Mouse (Mus musculus): ENCODE measurements around the gene Hip1. TPM values are rescaled to one million over a fixed set of nuclear protein-coding genes. Genes with fewer than 3 reads are reported as not detected.

Gene Hip1
- total and polyA plus RNA-seq, 2 experiments from 2014 or later = 26.9 to 110 TPM

- 95% methylated on average over 6 of the region's 6 CpGs for WGBS
- H3K4me2 ChIP-seq (ENCODE audit: low read depth, low read length) = no peak overlapping the region
- no peaks in the 10 kb centered on the region for H3K4me1 ChIP-seq (ENCODE audit: insufficient read depth, low read length)
- DNase-seq (ENCODE audit: low spot score) = no peak
- no peaks in the 10 kb centered on the region for H3K9me3 ChIP-seq (ENCODE audit: low read length)
- TF ChIP-seq CTCF (IDR thresholded peaks at IDR 0.05; ENCODE audit: low read depth) = no peak
- H3K27me3 ChIP-seq (ENCODE audit: insufficient read depth, low read length) = no peaks in the 10 kb centered on the region
- H3K9ac ChIP-seq (replicated peaks; ENCODE audit: low read length) = no peak overlapping the region
- ATAC-seq = no peak
- no peaks in the 10 kb centered on the region for H3K36me3 ChIP-seq (ENCODE audit: insufficient read depth, low read length)
- no peak overlapping the region for H3K27ac ChIP-seq
- no peak overlapping the region for H3K4me3 ChIP-seq (ENCODE audit: low read length)
These were observed 76.6 kb downstream of the Hip1 start for GRCm38 (mm10) chr5:135468280-135468679.

DNA sequence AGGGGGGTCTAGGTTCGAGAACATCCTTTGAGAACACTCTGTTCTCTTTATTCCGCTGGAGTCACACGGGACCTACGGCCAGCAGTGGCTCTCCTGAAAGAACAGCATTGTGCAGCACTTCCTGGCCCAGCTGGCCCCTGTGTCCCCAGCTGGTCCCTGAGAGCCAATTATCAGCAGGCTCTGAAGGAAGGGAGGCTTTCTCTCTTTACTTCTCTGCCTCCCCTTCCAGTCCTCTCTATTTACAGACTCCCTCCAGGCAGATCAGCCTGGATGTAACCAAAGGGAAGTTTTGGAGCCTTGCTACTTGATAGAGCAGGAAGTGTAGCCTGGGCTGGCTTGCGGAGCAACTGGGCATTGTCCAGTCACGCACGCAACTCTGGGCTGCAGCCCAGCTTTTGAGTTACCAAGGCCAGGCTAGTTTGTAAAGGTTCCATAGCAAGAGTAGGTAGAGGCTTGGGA is 79.1 kb downstream of the Hip1 start:
- Histone ChIP-seq H3K4me1 (ENCODE audit: insufficient read depth, low read length) (no peaks in the 10 kb centered on the region), H3K36me3 (ENCODE audit: insufficient read depth, low read length) (no peaks in the 10 kb centered on the region), H3K9ac (replicated peaks; ENCODE audit: low read length) (0 out of 2 replicates have a peak overlapping the region, but pooled peaks have one; percentile 22), H3K27me3 (ENCODE audit: insufficient read depth, low read length) (no peaks in the 10 kb centered on the region), H3K4me2 (ENCODE audit: low read depth, low read length) (0 out of 2 replicates have a peak overlapping the region, but pooled peaks have one; percentile 5), H3K9me3 (ENCODE audit: low read length) (no peaks in the 10 kb centered on the region), H3K27ac (peak overlapping the region; percentile 78), H3K4me3 (ENCODE audit: low read length) (no peak overlapping the region)
- no peak for TF ChIP-seq CTCF (IDR thresholded peaks at IDR 0.05; ENCODE audit: low read depth)
- peak; percentile 92 for ATAC-seq
- WGBS = 26% methylated on average over 7 of the region's 7 CpGs
- DNase-seq (ENCODE audit: low spot score) = peak; percentile 66

DNA sequence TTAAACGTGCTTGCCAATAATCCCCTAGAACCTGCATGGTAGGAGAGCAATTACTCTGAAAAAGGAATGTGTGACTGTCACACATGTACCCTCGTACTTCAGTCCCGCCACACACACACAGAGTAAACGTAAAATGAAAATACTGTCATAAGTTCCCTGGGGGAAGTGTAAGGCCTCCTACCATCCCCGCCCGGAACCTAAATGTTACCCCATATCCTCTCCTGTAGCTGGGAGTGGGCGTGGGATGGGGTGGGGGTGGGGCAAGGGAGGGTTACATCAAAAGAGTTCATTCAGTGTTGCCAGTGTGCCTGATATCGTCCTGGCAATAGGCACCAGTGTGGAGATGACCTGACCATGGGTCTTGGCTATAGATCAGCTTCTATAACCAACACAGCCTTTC is 81.5 kb downstream of the Hip1 start:
- peaks cover under 1% of the 10 kb centered on the region for H3K36me3 ChIP-seq (ENCODE audit: insufficient read depth, low read length)
- WGBS = 78% methylated on average over 8 of the region's 8 CpGs
- no peak overlapping the region for H3K9ac ChIP-seq (replicated peaks; ENCODE audit: low read length)
- no peak overlapping the region for H3K4me3 ChIP-seq (ENCODE audit: low read length)
- DNase-seq (ENCODE audit: low spot score) (no peak), ATAC-seq (no peak)
- TF ChIP-seq CTCF (IDR thresholded peaks at IDR 0.05; ENCODE audit: low read depth) = no peak
- 0 out of 2 replicates have a peak, but pooled peaks cover 3% of the 10 kb centered on the region for H3K4me1 ChIP-seq (ENCODE audit: insufficient read depth, low read length)
- H3K27me3 ChIP-seq (ENCODE audit: insufficient read depth, low read length) = no peaks in the 10 kb centered on the region
- no peak overlapping the region for H3K4me2 ChIP-seq (ENCODE audit: low read depth, low read length)
- no peak overlapping the region for H3K27ac ChIP-seq
- no peaks in the 10 kb centered on the region for H3K9me3 ChIP-seq (ENCODE audit: low read length)

- Histone ChIP-seq H3K9me3 (ENCODE audit: low read length) (no peaks in the 10 kb centered on the region), H3K4me1 (ENCODE audit: insufficient read depth, low read length) (0 out of 2 replicates have a peak, but pooled peaks cover 3% of the 10 kb centered on the region), H3K36me3 (ENCODE audit: insufficient read depth, low read length) (peaks cover 14% of the 10 kb centered on the region), H3K4me3 (ENCODE audit: low read length) (no peak overlapping the region), H3K27ac (peak overlapping the region; percentile 79), H3K27me3 (ENCODE audit: insufficient read depth, low read length) (no peaks in the 10 kb centered on the region), H3K4me2 (ENCODE audit: low read depth, low read length) (peak overlapping the region; percentile 13; the same call in 1 of the 2 replicates), H3K9ac (replicated peaks; ENCODE audit: low read length) (no peak overlapping the region)
- WGBS = 33% methylated on average over 4 of the region's 4 CpGs
- no peak for TF ChIP-seq CTCF (IDR thresholded peaks at IDR 0.05; ENCODE audit: low read depth)
- no peak for ATAC-seq
- peak; percentile 55 for DNase-seq (ENCODE audit: low spot score)
These were observed 84.1 kb downstream of the Hip1 start for GRCm38 (mm10) chr5:135460833-135461173.

- no peak for TF ChIP-seq CTCF (IDR thresholded peaks at IDR 0.05; ENCODE audit: low read depth)
- 22% methylated on average over 12 of the region's 12 CpGs for WGBS
- H3K4me2 ChIP-seq (ENCODE audit: low read depth, low read length) = peak overlapping the region; percentile 13; the same call in 1 of the 2 replicates
- DNase-seq (ENCODE audit: low spot score) = peak; percentile 87
- 0 out of 2 replicates have a peak, but pooled peaks cover 3% of the 10 kb centered on the region for H3K4me1 ChIP-seq (ENCODE audit: insufficient read depth, low read length)
- no peaks in the 10 kb centered on the region for H3K27me3 ChIP-seq (ENCODE audit: insufficient read depth, low read length)
- ATAC-seq = peak; percentile 91
- peak overlapping the region; percentile 79 for H3K27ac ChIP-seq
- H3K9me3 ChIP-seq (ENCODE audit: low read length) = no peaks in the 10 kb centered on the region
- no peak overlapping the region for H3K4me3 ChIP-seq (ENCODE audit: low read length)
- peaks cover 14% of the 10 kb centered on the region for H3K36me3 ChIP-seq (ENCODE audit: insufficient read depth, low read length)
- no peak overlapping the region for H3K9ac ChIP-seq (replicated peaks; ENCODE audit: low read length)
These were observed 84.6 kb downstream of the Hip1 start for GRCm38 (mm10) chr5:135460152-135460832.

- no peak for ATAC-seq
- peak; percentile 67 for TF ChIP-seq CTCF (IDR thresholded peaks at IDR 0.05; ENCODE audit: low read depth)
- Histone ChIP-seq H3K27ac (no peak overlapping the region), H3K4me3 (ENCODE audit: low read length) (no peak overlapping the region), H3K4me2 (ENCODE audit: low read depth, low read length) (no peak overlapping the region), H3K27me3 (ENCODE audit: insufficient read depth, low read length) (no peaks in the 10 kb centered on the region), H3K9me3 (ENCODE audit: low read length) (no peaks in the 10 kb centered on the region), H3K9ac (replicated peaks; ENCODE audit: low read length) (no peak overlapping the region), H3K36me3 (ENCODE audit: insufficient read depth, low read length) (peaks cover 19% of the 10 kb centered on the region), H3K4me1 (ENCODE audit: insufficient read depth, low read length) (0 out of 2 replicates have a peak, but pooled peaks cover 3% of the 10 kb centered on the region)
- WGBS = 78% methylated on average over 3 of the region's 3 CpGs
- DNase-seq (ENCODE audit: low spot score) = peak; percentile 27
These were observed 85.4 kb downstream of the Hip1 start for GRCm38 (mm10) chr5:135459486-135459885.

DNA sequence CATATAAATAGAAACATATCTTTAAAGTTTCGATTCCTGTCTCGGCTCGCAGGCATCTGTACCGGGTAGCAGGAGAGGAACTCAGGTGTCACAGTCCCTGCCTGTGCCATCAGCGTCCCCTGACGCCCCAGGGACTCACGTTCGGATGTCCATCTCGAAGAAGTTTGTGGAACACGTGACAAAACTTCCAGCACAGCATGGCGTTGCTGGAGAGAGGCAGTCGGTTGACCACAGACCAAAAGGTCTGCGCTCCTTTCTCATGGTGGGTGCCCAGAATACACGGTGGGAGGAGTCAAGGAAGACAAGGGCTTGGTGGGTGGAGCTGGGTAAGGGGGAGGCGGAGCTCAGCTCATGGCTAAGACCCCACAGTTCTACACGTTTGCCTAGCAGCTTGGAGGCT is 87.0 kb downstream of the Hip1 start:
- H3K4me1 ChIP-seq (ENCODE audit: insufficient read depth, low read length) = 0 out of 2 replicates have a peak, but pooled peaks cover 3% of the 10 kb centered on the region
- peaks cover 19% of the 10 kb centered on the region for H3K36me3 ChIP-seq (ENCODE audit: insufficient read depth, low read length)
- no peak overlapping the region for H3K27ac ChIP-seq
- 93% methylated on average over 16 of the region's 16 CpGs for WGBS
- TF ChIP-seq CTCF (IDR thresholded peaks at IDR 0.05; ENCODE audit: low read depth) = no peak
- ATAC-seq (no peak), DNase-seq (ENCODE audit: low spot score) (no peak)
- H3K9ac ChIP-seq (replicated peaks; ENCODE audit: low read length) = no peak overlapping the region
- H3K27me3 ChIP-seq (ENCODE audit: insufficient read depth, low read length) = no peaks in the 10 kb centered on the region
- H3K9me3 ChIP-seq (ENCODE audit: low read length) = no peaks in the 10 kb centered on the region
- no peak overlapping the region for H3K4me3 ChIP-seq (ENCODE audit: low read length)
- no peak overlapping the region for H3K4me2 ChIP-seq (ENCODE audit: low read depth, low read length)

Data from hindbrain, postnatal 0 days (tissue).